Mouse (Mus musculus) hindbrain, embryonic 16.5 days (tissue): ENCODE data around the gene Atxn7l3. TPM values are rescaled to one million over a fixed set of nuclear protein-coding genes. Genes with fewer than 3 reads are reported as not detected.

Source experiments
- ATAC-seq: fragments of 200-750 bp; cut with Nextera tagmentation; 2 replicates; pipeline ENCODE4 v1.8.0; 2017; ENCODE audit warnings: moderate TSS enrichment, moderate library complexity
- H3K27ac ChIP-seq: fragments of 300-500 bp; sonication (generic); 2 replicates; pipeline ENCODE4 v1.5.1; 2014; ENCODE audit warnings: low read depth, mild to moderate bottlenecking, control low read depth, low read length, moderate library complexity
- H3K27me3 ChIP-seq: fragments of 300-500 bp; sonication (generic); replicated peaks from 2 replicates; pipeline ENCODE4 v1.6.1; 2014; ENCODE audit warnings: low read length; ENCODE audit not compliant: control insufficient read depth, insufficient read depth
- H3K36me3 ChIP-seq: fragments of 300-500 bp; sonication (generic); 2 replicates; pipeline ENCODE4 v1.6.1; 2014; ENCODE audit warnings: mild to moderate bottlenecking, low read length, moderate library complexity, mixed read lengths; ENCODE audit not compliant: control insufficient read depth, insufficient read depth
- H3K4me1 ChIP-seq: fragments of 300-500 bp; sonication (generic); 2 replicates; pipeline ENCODE4 v1.6.1; 2014; ENCODE audit warnings: low read depth, low read length; ENCODE audit not compliant: control insufficient read depth, insufficient read depth
- H3K4me2 ChIP-seq: fragments of 300-500 bp; sonication (generic); 2 replicates; pipeline ENCODE4 v1.6.1; 2014; ENCODE audit warnings: mild to moderate bottlenecking, low read length, control low read depth, moderate library complexity
- H3K4me3 ChIP-seq: fragments of 300-500 bp; sonication (generic); 2 replicates; pipeline ENCODE4 v1.5.1; 2014; ENCODE audit warnings: mild to moderate bottlenecking, low read length, control low read depth, moderate library complexity
- H3K9ac ChIP-seq: fragments of 300-500 bp; sonication (generic); 2 replicates; pipeline ENCODE4 v1.6.1; 2014; ENCODE audit warnings: low read depth, mild to moderate bottlenecking, control low read depth, low read length, moderate library complexity
- H3K9me3 ChIP-seq: fragments of 300-500 bp; sonication (generic); 2 replicates; pipeline ENCODE4 v1.6.1; 2014; ENCODE audit warnings: mild to moderate bottlenecking, low read length, moderate library complexity; ENCODE audit not compliant: control insufficient read depth
- WGBS: fragments of 180-500 bp; shearing (Covaris S2); extraction: QIAGEN DNeasy Blood & Tissue Kit; methylation state at CpG from one replicate; pipeline ENCODE4 v1.1.7; 2014; 5-methylcytosine and 5-hydroxymethylcytosine counted together
- polyA plus RNA-seq: library from polyadenylated mRNA; unstranded; fragments of >200 nt; fragmentation: Nextera tagmentation; extraction: Ambion mirVana; gene quantifications from 2 replicates; pipeline ENCODE4 v1.2.1, GENCODE M21; 2015

The Atxn7l3 gene
- polyA plus RNA-seq, 1 experiment from 2014 or later: 26.6 TPM

DNA sequence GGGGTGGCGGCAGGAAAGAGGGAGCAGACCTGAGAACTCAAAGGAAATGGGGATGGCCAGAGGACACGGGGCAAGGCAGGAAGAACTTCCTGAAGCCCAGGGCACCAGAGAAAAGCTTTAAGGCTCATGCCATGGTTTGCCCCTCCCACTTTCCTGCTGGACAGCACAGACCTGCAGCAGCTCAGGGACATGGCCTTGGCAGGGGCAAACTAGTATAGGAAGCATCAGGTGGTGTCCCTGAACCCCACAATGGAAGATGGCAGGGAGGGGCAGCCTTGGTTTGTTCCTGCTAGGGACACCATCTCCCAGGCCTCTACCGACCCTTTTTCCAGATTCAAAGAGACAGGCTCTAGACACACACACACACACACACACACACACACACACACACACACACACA, 8.9 kb upstream of the Atxn7l3 start:
- H3K27ac ChIP-seq: no peak overlapping the region
- no peak overlapping the region for H3K4me3 ChIP-seq
- H3K36me3 ChIP-seq: peaks cover 32% of the 10 kb centered on the region
- H3K4me1 ChIP-seq: peaks cover 9% of the 10 kb centered on the region
- no peaks in the 10 kb centered on the region for H3K27me3 ChIP-seq
- no peak overlapping the region for H3K4me2 ChIP-seq
- H3K9ac ChIP-seq: no peak overlapping the region
- 54% methylated on average over 3 of the region's 3 CpGs for WGBS
- ATAC-seq: no peak
- H3K9me3 ChIP-seq: no peaks in the 10 kb centered on the region

DNA sequence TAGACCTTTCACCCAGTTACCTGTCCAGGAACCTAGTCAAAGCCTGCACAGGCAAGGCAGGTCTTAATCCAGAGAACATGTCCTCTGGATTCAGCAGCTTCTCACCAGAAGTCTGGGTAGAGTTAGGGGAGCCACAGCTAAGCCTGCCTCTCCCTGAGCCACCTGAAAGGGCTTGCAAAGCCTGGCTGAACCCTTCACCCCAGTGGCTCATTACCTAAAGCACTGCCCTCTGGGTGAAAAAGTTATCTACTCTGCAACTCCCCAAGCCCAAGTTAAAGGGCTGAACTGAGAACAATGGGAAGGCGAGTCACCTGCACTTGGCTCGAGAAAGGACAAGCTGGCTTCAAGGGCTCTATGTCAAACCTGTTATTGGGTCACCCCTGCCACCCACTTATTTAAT, 7.7 kb upstream of the Atxn7l3 start:
- H3K36me3 ChIP-seq: peaks cover 22% of the 10 kb centered on the region
- no peak overlapping the region for H3K4me2 ChIP-seq
- no peaks in the 10 kb centered on the region for H3K27me3 ChIP-seq
- no peak overlapping the region for H3K9ac ChIP-seq
- H3K4me3 ChIP-seq: no peak overlapping the region
- 31% methylated on average over 2 of the region's 2 CpGs for WGBS
- ATAC-seq: no peak
- no peaks in the 10 kb centered on the region for H3K9me3 ChIP-seq
- H3K27ac ChIP-seq: no peak overlapping the region
- peaks cover 4% of the 10 kb centered on the region for H3K4me1 ChIP-seq

DNA sequence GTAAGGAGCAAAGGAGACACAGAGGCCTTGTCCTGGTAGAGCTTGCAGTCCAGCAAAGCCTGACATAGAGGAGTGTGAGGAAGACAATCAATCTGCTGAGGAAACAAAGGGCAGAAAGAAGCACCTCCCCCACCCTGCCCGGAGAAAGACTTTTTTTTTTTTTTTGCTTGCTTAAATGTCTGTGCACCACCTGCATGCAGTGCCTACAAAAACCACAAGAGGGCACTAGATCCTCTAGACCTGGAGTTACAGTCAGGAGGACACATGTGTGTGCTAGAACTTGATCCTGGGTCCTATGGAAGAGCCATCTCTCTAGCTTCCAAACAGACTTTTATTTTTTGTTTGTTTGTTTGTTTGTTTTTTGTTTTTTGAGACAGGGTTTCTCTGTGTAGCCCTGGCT, 3.4 kb upstream of the Atxn7l3 start:
- Histone ChIP-seq H3K9ac (no peak overlapping the region), H3K27me3 (no peaks in the 10 kb centered on the region)
- WGBS: 0% methylated on average over 1 of the region's 1 CpGs

DNA sequence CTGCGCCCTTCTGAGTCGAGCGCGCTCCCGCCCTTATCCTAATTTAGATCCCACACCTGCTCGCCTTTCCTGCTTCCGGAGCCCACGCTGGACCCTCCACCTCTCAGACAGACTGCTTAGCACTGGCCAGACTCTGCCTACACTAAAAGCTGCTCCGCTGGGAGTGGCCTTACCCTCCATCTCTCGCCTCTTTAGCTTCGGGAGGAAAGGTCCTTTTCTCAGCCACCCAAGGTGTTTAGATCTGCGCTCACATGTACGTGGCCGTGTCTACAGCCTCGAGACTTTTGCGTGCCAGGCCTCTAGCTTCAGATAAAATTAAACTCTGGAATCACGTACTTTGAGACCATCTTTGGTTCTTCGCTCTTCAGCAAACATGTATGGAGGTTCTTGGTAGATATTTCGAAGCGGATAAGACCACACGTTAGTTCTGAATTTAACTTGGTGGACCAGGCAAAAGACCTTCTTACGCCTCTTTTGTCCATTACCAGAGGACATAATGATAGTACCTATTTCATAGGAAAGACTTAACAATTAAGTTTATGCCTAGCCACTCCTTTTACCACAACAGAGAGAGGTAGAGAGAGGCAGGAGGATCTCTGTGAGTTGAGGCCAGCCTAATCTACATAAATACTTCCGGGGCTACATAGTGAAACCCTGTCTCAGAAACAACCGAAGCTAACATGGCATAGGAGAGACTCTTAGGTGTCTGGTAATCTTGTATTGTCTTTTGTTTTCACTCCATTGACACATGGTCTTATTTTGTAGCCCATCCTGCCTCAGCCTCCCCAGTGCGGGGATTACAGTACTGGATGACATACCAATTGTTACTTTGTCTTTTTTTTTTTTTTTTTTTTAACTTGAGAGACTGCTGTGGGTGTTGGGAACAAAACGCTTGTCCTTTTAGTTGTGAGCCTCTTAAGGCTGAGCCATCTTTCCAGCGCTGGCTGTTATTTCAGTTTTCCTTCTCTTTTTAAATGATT, 1.4 kb upstream of the Atxn7l3 start:
- 0 out of 2 replicates have a peak, but pooled peaks have one; percentile 12 for ATAC-seq
- H3K4me1 ChIP-seq: peaks cover 21% of the 10 kb centered on the region
- peak overlapping the region; percentile 83 for H3K9ac ChIP-seq
- H3K4me2 ChIP-seq: peak overlapping the region; percentile 97
- H3K4me3 ChIP-seq: peak overlapping the region; percentile 88
- 27% methylated on average over 27 of the region's 27 CpGs for WGBS
- no peaks in the 10 kb centered on the region for H3K27me3 ChIP-seq
- H3K27ac ChIP-seq: peak overlapping the region; percentile 98
- no peaks in the 10 kb centered on the region for H3K9me3 ChIP-seq
- peaks cover 7% of the 10 kb centered on the region for H3K36me3 ChIP-seq

More for the DNA sequence above, 3.4 kb upstream of the Atxn7l3 start:
- no peak for ATAC-seq
- Histone ChIP-seq H3K36me3 (no peaks in the 10 kb centered on the region), H3K4me1 (peaks cover 14% of the 10 kb centered on the region), H3K4me2 (no peak overlapping the region), H3K27ac (no peak overlapping the region), H3K9me3 (no peaks in the 10 kb centered on the region), H3K4me3 (no peak overlapping the region)

DNA sequence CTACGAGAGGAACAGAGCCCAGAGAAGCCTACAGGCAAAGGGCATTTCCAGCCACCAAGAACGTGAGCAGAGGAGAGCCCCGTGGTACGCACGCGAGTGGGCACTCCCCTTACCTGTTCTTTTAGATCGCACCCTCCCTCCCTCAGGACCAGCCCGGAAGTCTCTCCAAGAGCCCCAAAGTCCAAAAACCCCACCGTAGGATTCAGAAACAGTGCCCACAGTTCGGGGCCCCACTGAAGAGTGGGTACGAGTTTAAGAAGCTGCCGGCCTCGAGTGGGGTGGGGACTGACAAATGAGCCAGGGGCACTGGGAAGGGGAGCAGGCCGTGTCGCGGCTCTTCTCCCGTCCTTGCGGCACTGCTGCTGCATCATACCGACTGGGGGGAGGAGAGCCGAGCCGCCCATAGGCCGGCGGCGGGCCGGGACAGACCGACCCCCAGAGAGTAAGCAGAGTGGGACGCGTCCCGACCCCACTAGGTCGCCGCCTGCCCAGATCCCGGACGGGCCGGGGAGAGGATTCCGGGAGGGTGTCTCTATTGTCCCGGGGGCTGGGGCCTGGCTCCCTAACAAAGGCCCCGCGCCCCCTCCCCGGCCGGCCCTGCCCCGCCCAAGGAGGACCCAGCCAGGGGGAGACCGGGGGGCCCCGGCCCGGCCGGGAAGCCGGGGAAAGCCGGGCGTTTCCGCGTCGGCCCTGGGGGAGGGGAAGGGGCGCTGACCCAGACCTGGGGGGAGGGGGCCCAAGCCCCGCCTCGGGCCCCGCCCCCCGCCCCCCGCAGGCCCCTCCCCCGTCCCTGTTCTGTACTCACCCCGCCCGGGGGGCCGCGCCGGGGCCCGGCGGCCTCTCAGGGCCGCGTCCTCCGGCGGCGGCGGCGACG, 596 bp downstream of the Atxn7l3 start:
- under 1% methylated on average over 49 of the region's 73 CpGs for WGBS
- H3K27me3 ChIP-seq: no peaks in the 10 kb centered on the region

DNA sequence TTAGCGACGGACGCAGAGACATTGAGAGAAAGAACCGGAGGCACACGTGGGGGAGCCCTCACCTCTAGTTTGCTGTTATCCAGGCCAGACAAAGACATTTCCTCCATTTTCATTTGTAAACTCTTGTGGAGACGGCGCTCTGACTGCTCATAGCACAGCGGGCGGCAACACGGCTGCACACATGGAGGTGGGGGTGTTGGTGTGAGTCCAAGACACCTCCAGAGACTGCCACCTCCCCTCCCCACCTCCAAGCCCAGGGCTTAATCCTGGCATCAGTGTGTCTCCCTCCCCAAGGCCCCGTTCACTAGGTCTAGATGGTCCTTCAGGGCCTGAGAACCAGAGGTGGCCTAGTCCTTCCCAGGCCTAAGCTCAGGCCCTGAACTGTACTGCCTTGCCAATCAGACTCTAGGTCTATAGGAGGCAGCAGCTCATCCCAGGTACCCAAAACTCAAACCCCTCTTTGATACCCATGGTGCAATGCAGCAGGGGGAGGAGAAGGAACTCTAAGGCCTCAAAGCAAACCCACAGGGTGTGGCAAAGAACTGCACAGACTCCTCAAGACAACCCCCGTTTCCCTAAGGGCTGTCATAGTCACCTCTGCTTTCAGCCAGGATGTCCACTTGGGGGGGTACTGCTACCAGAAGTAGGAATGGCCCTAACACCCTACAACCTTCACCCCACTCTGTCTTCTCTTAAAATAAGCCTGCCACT, 1.4 kb downstream of the Atxn7l3 start:
- H3K36me3 ChIP-seq: peaks cover 24% of the 10 kb centered on the region
- H3K4me1 ChIP-seq: peaks cover 21% of the 10 kb centered on the region
- ATAC-seq: 0 out of 2 replicates have a peak, but pooled peaks have one; percentile 5
- WGBS: 47% methylated on average over 12 of the region's 12 CpGs
- no peaks in the 10 kb centered on the region for H3K9me3 ChIP-seq
- H3K27me3 ChIP-seq: no peaks in the 10 kb centered on the region
- H3K27ac ChIP-seq: peak overlapping the region; percentile 98
- H3K4me2 ChIP-seq: peak overlapping the region; percentile 97
- peak overlapping the region; percentile 88 for H3K4me3 ChIP-seq
- H3K9ac ChIP-seq: peak overlapping the region; percentile 92

More for the DNA sequence above, 596 bp downstream of the Atxn7l3 start:
- H3K36me3 ChIP-seq: peaks cover 23% of the 10 kb centered on the region
- peak overlapping the region; percentile 98 for H3K27ac ChIP-seq
- no peaks in the 10 kb centered on the region for H3K9me3 ChIP-seq
- H3K4me1 ChIP-seq: peaks cover 21% of the 10 kb centered on the region
- peak; percentile 25 for ATAC-seq
- H3K9ac ChIP-seq: peak overlapping the region; percentile 92
- H3K4me3 ChIP-seq: peak overlapping the region; percentile 88
- peak overlapping the region; percentile 97 for H3K4me2 ChIP-seq

DNA sequence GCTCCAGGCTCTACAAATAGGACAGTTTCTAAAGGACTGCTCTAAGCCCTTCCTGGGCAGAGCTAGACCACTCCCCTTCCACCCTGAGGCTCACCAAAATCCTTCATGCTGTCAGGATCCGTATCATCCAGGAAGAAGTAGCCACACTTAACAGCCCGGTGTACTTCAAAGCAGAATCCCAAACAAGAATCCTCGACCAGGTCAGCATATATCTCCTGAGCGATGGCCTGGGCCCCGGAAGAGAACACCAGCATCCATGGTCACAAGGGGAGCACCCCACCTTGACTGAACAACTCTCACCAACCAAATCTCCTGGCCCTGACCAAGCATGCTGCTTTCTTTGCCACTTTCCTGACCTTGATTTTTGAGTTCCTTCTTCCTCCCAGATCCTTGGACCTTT, 2.0 kb downstream of the Atxn7l3 start:
- Histone ChIP-seq H3K4me2 (peak overlapping the region; percentile 97), H3K9me3 (no peaks in the 10 kb centered on the region), H3K9ac (peak overlapping the region; percentile 92), H3K27me3 (no peaks in the 10 kb centered on the region), H3K4me1 (peaks cover 21% of the 10 kb centered on the region), H3K36me3 (peaks cover 24% of the 10 kb centered on the region), H3K4me3 (peak overlapping the region; percentile 88), H3K27ac (no peak overlapping the region; the same call in 1 of the 2 replicates)
- 84% methylated on average over 5 of the region's 5 CpGs for whole genome bisulfite sequencing
- ATAC-seq: no peak

DNA sequence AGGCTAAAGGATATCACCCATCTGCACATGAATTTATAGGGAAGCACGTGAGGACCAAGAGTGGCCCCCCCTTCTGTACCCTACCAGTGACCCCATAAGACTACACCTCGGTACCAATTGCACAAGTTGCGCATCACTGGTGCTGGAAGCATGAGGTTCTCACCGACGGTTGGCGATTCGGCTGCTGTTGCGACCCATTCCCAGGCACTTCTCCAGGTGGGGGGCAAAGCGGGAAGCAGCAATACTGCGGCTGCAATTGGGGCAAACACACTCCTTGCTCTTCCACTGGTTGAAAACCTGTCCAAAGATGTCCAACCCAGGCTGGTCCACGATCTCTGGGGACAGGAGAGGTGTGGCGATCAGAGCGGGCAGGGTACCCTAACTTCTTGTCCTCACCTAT, 2.5 kb downstream of the Atxn7l3 start:
- no peak for ATAC-seq
- Histone ChIP-seq H3K4me1 (peaks cover 21% of the 10 kb centered on the region), H3K27ac (no peak overlapping the region), H3K4me2 (no peak overlapping the region), H3K27me3 (no peaks in the 10 kb centered on the region), H3K36me3 (peaks cover 24% of the 10 kb centered on the region), H3K9me3 (no peaks in the 10 kb centered on the region), H3K4me3 (no peak overlapping the region), H3K9ac (no peak overlapping the region; the same call in 1 of the 2 replicates)
- WGBS: 94% methylated on average over 13 of the region's 13 CpGs
